Mouse (Mus musculus) heart, adult 2 months (tissue): ENCODE data around the gene Tnfrsf1a.

Source experiments
- CTCF ChIP-seq: fragments of 200-600 bp; IDR thresholded peaks from 2 replicates; pipeline ENCODE4 v1.8.1; 2022; ENCODE audit warnings: antibody characterized with exemption, mild to moderate bottlenecking, moderate library complexity
- POLR2A ChIP-seq: fragments of 200-500 bp; IDR thresholded peaks from 2 replicates; pipeline ENCODE4 v1.6.1; 2011; ENCODE audit warnings: mild to moderate bottlenecking, low read depth, low read length, control low read depth; ENCODE audit not compliant: insufficient read depth

GRCm38 (mm10) chr6:125380372-125381360 is 31.5 kb downstream of the Tnfrsf1a start, which contains the start of gene Plekhg6:
- TF ChIP-seq CTCF (no peak), POLR2A (no peak)
